Mouse (Mus musculus) kidney, adult 18-20 months (tissue): Measurements from ENCODE around the gene Neurod6.

ENCODE experiments used
- DNase-seq: peaks from one replicate; pipeline ENCODE4 v3.0.0; 2021

The Neurod6 gene

DNA sequence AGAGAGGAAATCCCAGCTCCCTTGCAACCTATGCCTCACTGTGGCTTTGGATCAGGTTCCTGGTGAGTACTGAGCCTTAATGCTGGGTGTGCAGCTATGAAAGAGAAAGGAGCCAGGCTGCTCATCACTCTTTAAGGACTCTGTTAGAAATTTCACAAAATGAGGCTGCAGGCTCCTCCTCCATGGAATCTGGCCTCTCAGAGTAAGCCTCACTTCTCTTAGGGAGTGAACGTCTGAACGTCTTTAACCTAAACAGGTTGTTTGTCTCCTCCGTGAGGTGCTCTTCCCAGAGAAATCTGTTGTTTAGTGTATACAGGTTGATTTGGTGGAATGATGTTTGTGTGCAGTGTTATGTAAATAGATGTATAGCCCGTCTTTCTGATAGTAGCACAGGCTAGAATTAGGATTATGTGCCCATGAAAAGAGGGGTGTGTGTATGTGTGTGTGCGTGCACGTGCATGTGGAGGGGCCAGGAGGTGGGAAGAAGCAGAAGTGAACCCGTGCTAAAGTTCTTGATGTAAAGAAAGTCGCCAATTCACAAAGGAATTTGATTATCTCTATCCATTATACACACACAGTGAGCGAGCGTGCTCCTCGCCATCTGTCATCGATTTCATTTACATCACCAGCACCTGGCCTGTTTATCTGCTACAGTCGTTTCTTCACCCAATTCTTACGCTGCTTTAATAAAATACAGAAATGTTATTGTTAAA lies 34.8 kb downstream of the Neurod6 start:
- no peak for DNase-seq

DNA sequence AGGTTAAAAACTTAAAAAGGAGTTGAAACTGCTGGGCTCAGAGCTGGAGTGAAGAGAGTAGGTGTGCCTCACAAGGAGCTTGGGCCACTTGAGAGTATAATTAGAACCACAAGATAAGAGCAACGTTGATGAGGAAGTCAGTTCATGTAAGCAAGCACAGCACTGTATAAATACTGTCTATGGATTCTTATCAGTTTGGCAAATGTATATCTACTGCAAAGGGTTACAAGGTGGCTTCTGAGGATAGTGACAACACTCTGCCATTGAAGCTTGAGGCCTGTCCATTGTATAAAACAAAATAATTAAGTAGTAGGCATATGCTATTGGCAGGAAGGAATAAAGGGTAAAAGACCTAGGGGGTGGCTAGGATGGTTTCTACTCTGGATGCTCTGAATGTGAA lies 46.4 kb downstream of the Neurod6 start:
- no peak for DNase-seq
